Mouse (Mus musculus) liver, embryonic 14.5 days (tissue): ENCODE measurements at regions not wholly inside any gene's neighbourhood (a gene's known extent, or its start where the extent isn't known, plus 50 kb on each side); places are given as distances from the start of the nearest gene placed in this dataset.

Experiments used
- ATAC-seq: fragments of 200-750 bp; cut with Nextera tagmentation; 2 replicates; pipeline ENCODE4 v1.8.0; 2017; ENCODE audit warnings: moderate number of reproducible peaks, mild to moderate bottlenecking, moderate library complexity; ENCODE audit not compliant: insufficient read depth
- DNase-seq, 3 experiments: peaks; one replicate each; pipeline ENCODE4 v3.0.0-alpha.2; 2012 to 2013; ENCODE audit warnings: low read depth in 3 of 3, low spot score in 3 of 3
- H3K27ac ChIP-seq: fragments of 300-500 bp; sonication (generic); 2 replicates; pipeline ENCODE4 v1.5.1; 2014; ENCODE audit warnings: moderate library complexity, mild to moderate bottlenecking, control low read depth, inconsistent platforms
- H3K27me3 ChIP-seq: fragments of 300-500 bp; sonication (generic); 2 replicates; pipeline ENCODE4 v1.6.1; 2014; ENCODE audit warnings: mild to moderate bottlenecking, low read length, moderate library complexity; ENCODE audit not compliant: control insufficient read depth, insufficient read depth
- H3K36me3 ChIP-seq: fragments of 300-500 bp; sonication (generic); replicated peaks from 2 replicates; pipeline ENCODE4 v1.6.1; 2014; ENCODE audit warnings: low read depth; ENCODE audit not compliant: control insufficient read depth, insufficient read depth
- H3K4me1 ChIP-seq, 2 experiments: fragments of 200-500 bp in 1 of 2; fragments of 300-500 bp in 1 of 2; sonication (generic) in 1 of 2; replicated peaks; 2 replicates each; pipeline ENCODE4 v1.6.1; 2012 to 2014; ENCODE audit warnings: antibody characterized with exemption in 1 of 2, inconsistent platforms in 1 of 2, low read length in 1 of 2; ENCODE audit not compliant: control insufficient read depth in 2 of 2, insufficient read depth in 2 of 2
- H3K4me2 ChIP-seq: fragments of 300-500 bp; sonication (generic); 2 replicates; pipeline ENCODE4 v1.6.1; 2014; ENCODE audit warnings: low read depth, mild to moderate bottlenecking, control low read depth, moderate library complexity
- H3K4me3 ChIP-seq, 2 experiments: fragments of 200-500 bp in 1 of 2; fragments of 300-500 bp in 1 of 2; sonication (generic) in 1 of 2; 2 replicates each; pipeline ENCODE4 v1.5.1; 2012 to 2014; ENCODE audit warnings: low read depth in 2 of 2, low read length in 2 of 2, mild to moderate bottlenecking in 2 of 2, control low read depth in 1 of 2, inconsistent platforms in 1 of 2, moderate library complexity in 1 of 2; ENCODE audit not compliant: insufficient read depth in 1 of 2
- H3K9ac ChIP-seq: fragments of 300-500 bp; sonication (generic); replicated peaks from 2 replicates; pipeline ENCODE4 v1.6.1; 2014; ENCODE audit warnings: mild to moderate bottlenecking, control low read depth, moderate library complexity
- H3K9me3 ChIP-seq: fragments of 300-500 bp; sonication (generic); 2 replicates; pipeline ENCODE4 v1.6.1; 2016; ENCODE audit warnings: low read length, mixed read lengths; ENCODE audit not compliant: control insufficient read depth
- CTCF ChIP-seq: IDR thresholded peaks from 2 replicates; pipeline ENCODE4 v1.5.1; 2016; ENCODE audit warnings: antibody characterized with exemption, low read depth, control low read depth
- EP300 ChIP-seq: IDR thresholded peaks from 2 replicates; pipeline ENCODE4 v1.6.1; 2016; ENCODE audit warnings: antibody characterized with exemption, low read depth
- WGBS: fragments of 180-500 bp; shearing (Covaris S2); extraction: QIAGEN DNeasy Blood & Tissue Kit; methylation state at CpG from one replicate; pipeline ENCODE4 v1.1.7; 2014; ENCODE audit not compliant: insufficient replicate concordance; 5-methylcytosine and 5-hydroxymethylcytosine counted together

DNA sequence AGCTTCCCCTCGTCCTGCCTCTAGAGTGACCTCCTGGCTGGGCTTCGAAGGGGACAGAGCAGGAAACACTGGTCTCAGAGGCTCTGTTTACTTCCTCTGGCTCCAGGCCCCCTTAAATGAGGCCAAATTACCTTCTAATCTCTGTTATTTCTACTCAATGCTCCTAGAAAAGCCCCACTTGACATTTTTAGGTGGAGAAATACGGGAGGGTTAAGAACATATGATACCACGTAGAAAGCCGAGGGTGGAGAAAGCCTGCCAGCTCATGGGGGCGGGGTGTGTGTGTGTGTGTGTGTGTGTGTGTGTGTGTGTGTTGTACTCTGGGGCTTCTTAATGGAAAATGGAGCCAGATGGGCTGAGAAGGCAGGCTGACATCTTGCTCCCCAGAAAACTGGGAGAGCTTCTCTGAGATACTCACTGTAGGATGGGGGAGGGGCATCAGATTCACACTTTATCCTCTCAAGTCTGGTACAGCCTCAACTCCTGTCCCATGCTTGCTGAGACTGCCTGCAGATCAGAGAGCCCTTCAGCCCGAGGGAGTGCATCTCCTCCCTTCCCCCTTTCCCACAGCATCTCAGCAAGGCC is 273.5 kb downstream of the Matn1 start:
- Histone ChIP-seq H3K4me2 (no peak overlapping the region), H3K27me3 (no peaks in the 10 kb centered on the region), H3K4me1 (no peaks in the 10 kb centered on the region), H3K27ac (no peak overlapping the region), H3K9ac (no peak overlapping the region), H3K4me3 (no peak overlapping the region), H3K9me3 (no peaks in the 10 kb centered on the region), H3K36me3 (no peaks in the 10 kb centered on the region)
- ATAC-seq = no peak
- DNase-seq = no peak
- no peak for TF ChIP-seq EP300
- no peak for TF ChIP-seq CTCF
- 37% methylated on average over 7 of the region's 7 CpGs for WGBS

GRCm38 (mm10) chr4:131220966-131221365 is 276.8 kb downstream of the Matn1 start:
- Histone ChIP-seq H3K36me3 (no peaks in the 10 kb centered on the region), H3K9me3 (no peaks in the 10 kb centered on the region), H3K27me3 (no peaks in the 10 kb centered on the region), H3K4me2 (no peak overlapping the region), H3K4me1 (no peaks in the 10 kb centered on the region), H3K4me3 (no peak overlapping the region), H3K9ac (no peak overlapping the region), H3K27ac (no peak overlapping the region)
- TF ChIP-seq EP300 (no peak), CTCF (no peak)
- ATAC-seq (no peak), DNase-seq (no peak)
- 78% methylated on average over 10 of the region's 10 CpGs for WGBS

- no peak overlapping the region for H3K9ac ChIP-seq
- 74% methylated on average over 5 of the region's 5 CpGs for WGBS
- H3K9me3 ChIP-seq = no peaks in the 10 kb centered on the region
- DNase-seq (no peak), ATAC-seq (no peak)
- H3K27me3 ChIP-seq = no peaks in the 10 kb centered on the region
- no peak for TF ChIP-seq EP300
- no peak for TF ChIP-seq CTCF
- H3K36me3 ChIP-seq = no peaks in the 10 kb centered on the region
- no peak overlapping the region for H3K27ac ChIP-seq
- no peak overlapping the region for H3K4me3 ChIP-seq
- H3K4me2 ChIP-seq = no peak overlapping the region
- no peaks in the 10 kb centered on the region for H3K4me1 ChIP-seq
Observed at GRCm38 (mm10) chr4:131230361-131230760, 286.2 kb downstream of the Matn1 start.

DNA sequence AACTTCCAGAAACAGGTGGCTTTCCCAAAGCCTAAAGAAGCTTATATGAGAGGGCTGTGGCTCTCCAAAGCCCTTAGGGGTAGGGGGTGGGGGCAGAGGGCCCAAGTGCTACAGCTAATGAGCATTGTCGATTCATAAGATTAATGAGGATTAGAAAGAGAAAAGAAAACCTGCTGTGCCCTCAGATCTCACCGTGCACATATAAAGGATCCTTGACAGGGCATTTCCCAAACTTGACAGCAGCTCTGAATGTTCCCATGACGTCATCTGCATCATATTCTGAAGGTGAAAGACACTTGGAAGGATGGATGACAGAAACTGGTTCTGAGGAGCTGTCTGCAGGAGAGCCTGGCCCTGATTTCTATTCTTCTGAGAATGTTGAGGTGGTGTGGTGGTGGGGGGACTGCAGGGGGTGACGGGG is 292.4 kb downstream of the Matn1 start:
- no peaks in the 10 kb centered on the region for H3K9me3 ChIP-seq
- DNase-seq (no peak), ATAC-seq (no peak)
- H3K36me3 ChIP-seq = no peaks in the 10 kb centered on the region
- H3K4me3 ChIP-seq = no peak overlapping the region
- no peaks in the 10 kb centered on the region for H3K27me3 ChIP-seq
- H3K4me2 ChIP-seq = no peak overlapping the region
- no peak overlapping the region for H3K9ac ChIP-seq
- TF ChIP-seq CTCF (no peak), EP300 (no peak)
- WGBS = 41% methylated on average over 4 of the region's 4 CpGs
- H3K4me1 ChIP-seq = no peaks in the 10 kb centered on the region
- H3K27ac ChIP-seq = no peak overlapping the region

DNA sequence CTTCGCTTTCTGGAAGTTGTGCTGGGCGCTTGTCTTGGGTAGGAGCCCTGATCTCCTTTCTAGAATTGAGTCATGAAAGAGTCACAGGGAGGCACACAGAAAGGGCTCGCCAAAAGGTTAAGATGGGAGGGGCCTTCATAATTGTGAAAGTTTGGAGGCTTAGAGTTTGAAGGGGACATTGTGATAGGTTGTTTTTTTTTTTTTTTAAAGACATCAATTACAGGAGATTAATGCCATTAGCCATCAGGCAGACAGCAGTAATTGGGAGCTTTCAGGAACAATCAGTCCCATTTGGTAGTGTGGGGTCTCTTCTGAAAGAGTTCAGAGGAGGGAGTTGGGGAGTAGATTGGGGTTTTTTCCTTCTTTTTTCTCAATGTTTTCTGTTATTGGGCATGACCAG is 294.4 kb downstream of the Matn1 start:
- no peaks in the 10 kb centered on the region for H3K27me3 ChIP-seq
- H3K4me1 ChIP-seq = no peaks in the 10 kb centered on the region
- H3K4me2 ChIP-seq = no peak overlapping the region
- no peak overlapping the region for H3K27ac ChIP-seq
- WGBS = 56% methylated on average over 3 of the region's 3 CpGs
- no peak overlapping the region for H3K4me3 ChIP-seq
- H3K9me3 ChIP-seq = no peaks in the 10 kb centered on the region
- no peaks in the 10 kb centered on the region for H3K36me3 ChIP-seq
- no peak overlapping the region for H3K9ac ChIP-seq
- DNase-seq (no peak), ATAC-seq (no peak)
- TF ChIP-seq CTCF (no peak), EP300 (no peak)
